Mouse (Mus musculus) forebrain, embryonic 11.5 days (tissue): ENCODE measurements around the gene Map4k4. TPM values are rescaled to one million over a fixed set of nuclear protein-coding genes. Genes with fewer than 3 reads are reported as not detected.

Experiments
- ATAC-seq: fragments of 200-750 bp; cut with Nextera tagmentation; replicated peaks from 2 replicates; pipeline ENCODE4 v1.8.0; 2017; ENCODE audit warnings: moderate TSS enrichment; ENCODE audit not compliant: low FRiP score
- DNase-seq: peaks from one replicate; pipeline ENCODE4 v3.0.0-alpha.2; 2017; ENCODE audit warnings: low spot score
- H3K27ac ChIP-seq: fragments of 300-500 bp; sonication (generic); 2 replicates; pipeline ENCODE4 v1.5.1; 2014; ENCODE audit warnings: low read depth, low read length
- H3K27me3 ChIP-seq: fragments of 300-500 bp; sonication (generic); 2 replicates; pipeline ENCODE4 v1.6.1; 2014; ENCODE audit warnings: mild to moderate bottlenecking, low read length, mixed read lengths; ENCODE audit not compliant: control insufficient read depth, insufficient read depth
- H3K36me3 ChIP-seq: fragments of 300-500 bp; sonication (generic); 2 replicates; pipeline ENCODE4 v1.6.1; 2014; ENCODE audit warnings: mild to moderate bottlenecking, low read length, moderate library complexity, mixed read lengths; ENCODE audit not compliant: control insufficient read depth, insufficient read depth
- H3K4me1 ChIP-seq: fragments of 300-500 bp; sonication (generic); replicated peaks from 2 replicates; pipeline ENCODE4 v1.6.1; 2014; ENCODE audit warnings: low read length, mixed read lengths; ENCODE audit not compliant: control insufficient read depth, insufficient read depth
- H3K4me2 ChIP-seq: fragments of 300-500 bp; sonication (generic); 2 replicates; pipeline ENCODE4 v1.6.1; 2014; ENCODE audit warnings: low read depth, mild to moderate bottlenecking, low read length, moderate library complexity, mixed read lengths; ENCODE audit not compliant: severe bottlenecking
- H3K4me3 ChIP-seq: fragments of 300-500 bp; sonication (generic); 2 replicates; pipeline ENCODE4 v1.5.1; 2014; ENCODE audit warnings: low read depth, low read length
- H3K9ac ChIP-seq: fragments of 300-500 bp; sonication (generic); 2 replicates; pipeline ENCODE4 v1.6.1; 2014; ENCODE audit warnings: low read length
- H3K9me3 ChIP-seq: fragments of 300-500 bp; sonication (generic); 2 replicates; pipeline ENCODE4 v1.6.1; 2016; ENCODE audit warnings: low read length, mixed read lengths; ENCODE audit not compliant: control insufficient read depth
- WGBS: fragments of 180-500 bp; shearing (Covaris S2); extraction: QIAGEN DNeasy Blood & Tissue Kit; methylation state at CpG from one replicate; pipeline ENCODE4 v1.1.7; 2014; 5-methylcytosine and 5-hydroxymethylcytosine counted together
- polyA plus RNA-seq: library from polyadenylated mRNA; unstranded; fragments of >200 nt; fragmentation: Nextera tagmentation; extraction: Ambion mirVana; gene quantifications from 2 replicates; pipeline ENCODE4 v1.2.1, GENCODE M21; 2014

Map4k4 gene
- polyA plus RNA-seq, 1 experiment from 2014 or later = 52.4 TPM

DNA sequence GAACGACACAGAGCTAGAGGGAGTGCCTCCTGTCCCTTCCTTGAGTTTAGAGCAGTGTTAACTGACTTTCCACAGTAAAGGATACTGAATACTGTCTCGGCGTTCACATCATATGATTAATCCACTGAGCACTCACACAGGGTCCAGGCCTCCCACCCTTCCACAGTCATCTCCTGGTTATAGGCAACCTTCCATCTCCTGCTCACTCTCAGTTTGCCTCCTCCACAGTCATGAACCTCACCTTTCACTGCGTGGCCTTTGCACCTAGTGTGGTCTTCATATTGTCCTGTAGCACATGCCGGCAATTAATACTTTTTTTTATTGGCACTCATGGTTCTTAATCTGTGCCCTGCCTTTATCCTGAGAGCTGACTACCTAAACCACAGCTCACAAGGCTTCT is 128.9 kb downstream of the Map4k4 start:
- no peak for ATAC-seq
- no peak overlapping the region for H3K27ac ChIP-seq
- H3K27me3 ChIP-seq = no peaks in the 10 kb centered on the region
- no peak for DNase-seq
- no peaks in the 10 kb centered on the region for H3K9me3 ChIP-seq
- H3K4me2 ChIP-seq = no peak overlapping the region
- no peak overlapping the region for H3K9ac ChIP-seq
- H3K4me3 ChIP-seq = no peak overlapping the region
- 93% methylated on average over 5 of the region's 5 CpGs for WGBS
- H3K4me1 ChIP-seq = no peaks in the 10 kb centered on the region
- peaks cover 5% of the 10 kb centered on the region; the same call in 1 of the 2 replicates for H3K36me3 ChIP-seq

GRCm38 (mm10) chr1:40030287-40030975 is 129.7 kb downstream of the Map4k4 start:
- Histone ChIP-seq H3K36me3 (peaks cover 3% of the 10 kb centered on the region; the same call in 1 of the 2 replicates), H3K9ac (no peak overlapping the region), H3K4me1 (no peaks in the 10 kb centered on the region), H3K27me3 (no peaks in the 10 kb centered on the region), H3K4me3 (no peak overlapping the region), H3K9me3 (no peaks in the 10 kb centered on the region), H3K4me2 (no peak overlapping the region), H3K27ac (no peak overlapping the region)
- ATAC-seq (no peak), DNase-seq (no peak)
- WGBS = 89% methylated on average over 14 of the region's 14 CpGs

- Histone ChIP-seq H3K4me1 (no peaks in the 10 kb centered on the region), H3K4me2 (no peak overlapping the region), H3K27me3 (no peaks in the 10 kb centered on the region), H3K36me3 (peaks cover 3% of the 10 kb centered on the region; the same call in 1 of the 2 replicates), H3K9me3 (no peaks in the 10 kb centered on the region), H3K4me3 (no peak overlapping the region), H3K27ac (no peak overlapping the region), H3K9ac (no peak overlapping the region)
- ATAC-seq (no peak), DNase-seq (no peak)
- 94% methylated on average over 8 of the region's 8 CpGs for whole genome bisulfite sequencing
Measured at GRCm38 (mm10) chr1:40030976-40031356, 130.3 kb downstream of the Map4k4 start.

DNA sequence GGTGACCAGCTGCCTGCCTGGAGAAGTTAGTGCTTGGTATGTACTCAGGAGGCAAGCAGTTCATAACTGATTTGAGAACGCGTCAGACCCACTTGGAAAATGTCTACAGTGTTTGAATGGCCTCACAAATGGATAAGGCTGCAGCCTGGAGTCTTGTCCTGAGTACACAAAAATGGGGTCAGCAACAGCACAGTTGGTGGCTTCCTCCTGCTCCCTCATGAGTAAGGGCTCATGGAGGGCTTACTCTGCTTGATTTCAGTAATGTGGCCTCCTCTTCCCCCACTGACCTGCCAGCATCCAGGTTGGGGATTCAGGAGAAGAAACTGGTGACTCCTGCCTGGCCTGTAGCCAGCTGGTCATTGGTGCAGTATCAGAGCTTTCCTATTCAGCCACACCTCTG is 130.9 kb downstream of the Map4k4 start:
- Histone ChIP-seq H3K27ac (no peak overlapping the region), H3K27me3 (no peaks in the 10 kb centered on the region), H3K9me3 (no peaks in the 10 kb centered on the region), H3K4me3 (no peak overlapping the region), H3K4me1 (no peaks in the 10 kb centered on the region), H3K9ac (no peak overlapping the region), H3K36me3 (no peaks in the 10 kb centered on the region; the same call in 1 of the 2 replicates), H3K4me2 (no peak overlapping the region)
- ATAC-seq = no peak
- DNase-seq = no peak
- 84% methylated on average over 2 of the region's 2 CpGs for WGBS

DNA sequence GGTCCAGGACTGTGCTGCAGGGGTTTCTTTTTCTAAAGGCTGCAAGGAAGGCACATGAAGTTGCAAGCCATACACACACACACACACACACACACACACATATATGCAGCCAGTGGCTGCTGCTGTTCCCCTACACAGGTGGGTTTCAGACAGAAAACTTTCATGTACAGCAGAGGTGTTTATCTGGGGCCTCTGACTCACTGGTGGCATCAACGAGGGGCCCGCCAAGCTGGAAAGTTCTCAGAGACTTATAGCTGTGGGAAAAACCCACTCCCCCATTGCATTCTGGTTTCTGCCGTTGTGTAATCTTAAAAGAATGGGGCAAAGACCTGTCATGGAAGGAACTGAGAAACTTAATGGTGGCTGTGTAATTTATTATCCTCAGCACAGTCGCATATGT is 132.6 kb downstream of the Map4k4 start:
- Histone ChIP-seq H3K9ac (no peak overlapping the region), H3K4me1 (no peaks in the 10 kb centered on the region), H3K9me3 (no peaks in the 10 kb centered on the region), H3K36me3 (no peaks in the 10 kb centered on the region), H3K4me3 (no peak overlapping the region), H3K27me3 (no peaks in the 10 kb centered on the region), H3K27ac (no peak overlapping the region), H3K4me2 (no peak overlapping the region)
- WGBS = 90% methylated on average over 4 of the region's 4 CpGs
- DNase-seq (no peak), ATAC-seq (no peak)

- no peak for ATAC-seq
Measured at GRCm38 (mm10) chr1:40033743-40034420, 133.2 kb downstream of the Map4k4 start.

DNA sequence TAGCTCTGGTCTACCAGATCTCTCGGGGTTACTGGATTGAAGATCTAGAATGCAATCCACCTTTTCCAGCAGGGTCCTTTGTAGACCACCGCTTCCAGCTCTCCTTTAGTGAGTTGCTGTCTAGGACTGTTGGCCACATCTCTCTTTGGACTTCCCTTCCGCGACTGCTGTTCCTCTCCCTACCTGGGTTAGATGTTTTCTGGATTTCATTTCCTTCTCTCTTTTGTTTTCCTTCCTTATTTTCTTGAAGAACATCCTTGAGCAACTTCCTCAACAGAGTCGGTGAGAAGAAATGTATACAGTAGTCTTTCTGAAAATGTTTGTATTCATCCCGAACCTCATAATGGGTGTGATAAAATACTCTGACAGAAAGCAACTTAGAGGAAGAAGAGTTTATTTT is 137.1 kb downstream of the Map4k4 start:
- H3K27ac ChIP-seq = no peak overlapping the region
- ATAC-seq = no peak
- no peak overlapping the region for H3K4me3 ChIP-seq
- H3K27me3 ChIP-seq = no peaks in the 10 kb centered on the region
- no peak overlapping the region for H3K9ac ChIP-seq
- no peak overlapping the region for H3K4me2 ChIP-seq
- H3K4me1 ChIP-seq = no peaks in the 10 kb centered on the region
- H3K9me3 ChIP-seq = no peaks in the 10 kb centered on the region
- 93% methylated on average over 6 of the region's 6 CpGs for WGBS
- no peak for DNase-seq
- no peaks in the 10 kb centered on the region for H3K36me3 ChIP-seq

More at GRCm38 (mm10) chr1:40033743-40034420, 133.2 kb downstream of the Map4k4 start:
- H3K27ac ChIP-seq = no peak overlapping the region
- no peak overlapping the region for H3K9ac ChIP-seq
- H3K4me2 ChIP-seq = no peak overlapping the region
- H3K4me3 ChIP-seq = no peak overlapping the region
- no peaks in the 10 kb centered on the region for H3K36me3 ChIP-seq
- DNase-seq = no peak
- no peaks in the 10 kb centered on the region for H3K27me3 ChIP-seq
- H3K4me1 ChIP-seq = no peaks in the 10 kb centered on the region
- no peaks in the 10 kb centered on the region for H3K9me3 ChIP-seq
- 76% methylated on average over 12 of the region's 12 CpGs for WGBS

DNA sequence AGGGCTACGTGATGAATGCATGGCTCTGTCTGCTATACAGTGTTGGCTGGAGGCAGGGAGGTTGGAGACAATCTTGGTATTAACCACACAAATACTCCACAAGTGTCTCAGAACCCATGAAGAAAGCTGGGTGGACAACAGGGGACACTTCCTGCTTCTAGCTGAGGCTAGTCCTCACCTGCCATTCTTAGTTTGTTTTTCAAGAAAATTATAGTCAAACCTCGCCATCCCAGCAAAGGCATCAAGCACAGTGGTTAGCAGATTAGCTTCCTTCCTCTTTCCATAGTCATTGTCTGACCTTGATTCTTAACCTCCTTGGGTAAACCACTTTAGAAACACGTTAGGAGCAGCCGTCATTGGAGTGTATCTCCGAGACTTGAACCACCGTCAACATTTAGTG is 145.0 kb downstream of the Map4k4 start:
- no peaks in the 10 kb centered on the region for H3K36me3 ChIP-seq
- H3K9ac ChIP-seq = no peak overlapping the region
- H3K4me1 ChIP-seq = no peaks in the 10 kb centered on the region
- H3K9me3 ChIP-seq = no peaks in the 10 kb centered on the region; the same call in 1 of the 2 replicates
- H3K4me3 ChIP-seq = no peak overlapping the region
- no peak overlapping the region for H3K4me2 ChIP-seq
- DNase-seq = no peak
- WGBS = 82% methylated on average over 6 of the region's 6 CpGs
- H3K27me3 ChIP-seq = no peaks in the 10 kb centered on the region
- no peak for ATAC-seq
- no peak overlapping the region for H3K27ac ChIP-seq

DNA sequence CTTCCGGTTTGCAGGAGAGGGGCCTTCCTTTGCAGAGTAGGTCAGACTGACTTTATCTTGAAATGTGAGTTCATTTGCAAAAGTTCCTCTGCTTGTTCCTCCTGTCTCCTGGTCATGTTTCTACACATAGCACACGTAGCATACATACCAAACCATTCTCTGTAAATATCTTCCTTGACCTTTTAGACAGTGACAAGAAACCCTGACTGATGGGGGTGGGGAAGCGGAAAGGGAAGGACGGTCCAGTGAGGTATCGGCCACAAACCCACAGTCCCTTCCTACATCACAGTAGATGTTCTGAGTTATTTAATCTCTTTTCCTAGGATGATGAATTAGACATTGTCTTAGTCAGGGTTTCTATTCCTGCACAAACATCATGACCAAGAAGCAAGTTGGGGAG is 145.9 kb downstream of the Map4k4 start:
- DNase-seq (no peak), ATAC-seq (no peak)
- Histone ChIP-seq H3K4me1 (no peaks in the 10 kb centered on the region), H3K4me2 (no peak overlapping the region), H3K27me3 (no peaks in the 10 kb centered on the region), H3K27ac (no peak overlapping the region), H3K4me3 (no peak overlapping the region), H3K36me3 (no peaks in the 10 kb centered on the region), H3K9ac (no peak overlapping the region), H3K9me3 (no peaks in the 10 kb centered on the region; the same call in 1 of the 2 replicates)
- 83% methylated on average over 5 of the region's 5 CpGs for WGBS
